Mouse (Mus musculus) liver, embryonic 14.5 days (tissue): ENCODE data around the gene Morn2. TPM values are rescaled to one million over a fixed set of nuclear protein-coding genes. Genes with fewer than 3 reads are reported as not detected.
"Not testable (repeated sequence)": the region's sequence is repeated elsewhere in the genome, so short reads cannot be mapped to it uniquely, and the experiment has no call there.

ENCODE experiments used
- ATAC-seq: fragments of 200-750 bp; cut with Nextera tagmentation; 2 replicates; pipeline ENCODE4 v1.8.0; 2017; ENCODE audit warnings: moderate number of reproducible peaks, mild to moderate bottlenecking, moderate library complexity; ENCODE audit not compliant: insufficient read depth
- DNase-seq, 3 experiments: peaks; one replicate each; pipeline ENCODE4 v3.0.0-alpha.2; 2012 to 2013; ENCODE audit warnings: low read depth in 3 of 3, low spot score in 3 of 3
- H3K27ac ChIP-seq: fragments of 300-500 bp; sonication (generic); 2 replicates; pipeline ENCODE4 v1.5.1; 2014; ENCODE audit warnings: moderate library complexity, mild to moderate bottlenecking, control low read depth, inconsistent platforms
- H3K27me3 ChIP-seq: fragments of 300-500 bp; sonication (generic); 2 replicates; pipeline ENCODE4 v1.6.1; 2014; ENCODE audit warnings: mild to moderate bottlenecking, low read length, moderate library complexity; ENCODE audit not compliant: control insufficient read depth, insufficient read depth
- H3K36me3 ChIP-seq: fragments of 300-500 bp; sonication (generic); replicated peaks from 2 replicates; pipeline ENCODE4 v1.6.1; 2014; ENCODE audit warnings: low read depth; ENCODE audit not compliant: control insufficient read depth, insufficient read depth
- H3K4me1 ChIP-seq, 2 experiments: fragments of 200-500 bp in 1 of 2; fragments of 300-500 bp in 1 of 2; sonication (generic) in 1 of 2; replicated peaks; 2 replicates each; pipeline ENCODE4 v1.6.1; 2012 to 2014; ENCODE audit warnings: antibody characterized with exemption in 1 of 2, inconsistent platforms in 1 of 2, low read length in 1 of 2; ENCODE audit not compliant: control insufficient read depth in 2 of 2, insufficient read depth in 2 of 2
- H3K4me2 ChIP-seq: fragments of 300-500 bp; sonication (generic); 2 replicates; pipeline ENCODE4 v1.6.1; 2014; ENCODE audit warnings: low read depth, mild to moderate bottlenecking, control low read depth, moderate library complexity
- H3K4me3 ChIP-seq, 2 experiments: fragments of 200-500 bp in 1 of 2; fragments of 300-500 bp in 1 of 2; sonication (generic) in 1 of 2; 2 replicates each; pipeline ENCODE4 v1.5.1; 2012 to 2014; ENCODE audit warnings: low read depth in 2 of 2, low read length in 2 of 2, mild to moderate bottlenecking in 2 of 2, control low read depth in 1 of 2, inconsistent platforms in 1 of 2, moderate library complexity in 1 of 2; ENCODE audit not compliant: insufficient read depth in 1 of 2
- H3K9ac ChIP-seq: fragments of 300-500 bp; sonication (generic); replicated peaks from 2 replicates; pipeline ENCODE4 v1.6.1; 2014; ENCODE audit warnings: mild to moderate bottlenecking, control low read depth, moderate library complexity
- H3K9me3 ChIP-seq: fragments of 300-500 bp; sonication (generic); 2 replicates; pipeline ENCODE4 v1.6.1; 2016; ENCODE audit warnings: low read length, mixed read lengths; ENCODE audit not compliant: control insufficient read depth
- CTCF ChIP-seq: IDR thresholded peaks from 2 replicates; pipeline ENCODE4 v1.5.1; 2016; ENCODE audit warnings: antibody characterized with exemption, low read depth, control low read depth
- EP300 ChIP-seq: IDR thresholded peaks from 2 replicates; pipeline ENCODE4 v1.6.1; 2016; ENCODE audit warnings: antibody characterized with exemption, low read depth
- WGBS: fragments of 180-500 bp; shearing (Covaris S2); extraction: QIAGEN DNeasy Blood & Tissue Kit; methylation state at CpG from one replicate; pipeline ENCODE4 v1.1.7; 2014; ENCODE audit not compliant: insufficient replicate concordance; 5-methylcytosine and 5-hydroxymethylcytosine counted together
- polyA plus RNA-seq, 2 experiments: library from polyadenylated mRNA; depleted of rRNA in 1 of 2; stranded (reverse) in 1 of 2; unstranded in 1 of 2; fragments of >200 nt; fragmentation: Nextera tagmentation in 1 of 2; extraction: Ambion mirVana in 1 of 2; gene quantifications; 2 replicates each; pipeline versions ENCODE4 v1.2.1 to v1.2.3; 2012 to 2014

Morn2 gene
- polyA plus RNA-seq, 2 experiments, result 2.8 to 9.1 TPM

DNA sequence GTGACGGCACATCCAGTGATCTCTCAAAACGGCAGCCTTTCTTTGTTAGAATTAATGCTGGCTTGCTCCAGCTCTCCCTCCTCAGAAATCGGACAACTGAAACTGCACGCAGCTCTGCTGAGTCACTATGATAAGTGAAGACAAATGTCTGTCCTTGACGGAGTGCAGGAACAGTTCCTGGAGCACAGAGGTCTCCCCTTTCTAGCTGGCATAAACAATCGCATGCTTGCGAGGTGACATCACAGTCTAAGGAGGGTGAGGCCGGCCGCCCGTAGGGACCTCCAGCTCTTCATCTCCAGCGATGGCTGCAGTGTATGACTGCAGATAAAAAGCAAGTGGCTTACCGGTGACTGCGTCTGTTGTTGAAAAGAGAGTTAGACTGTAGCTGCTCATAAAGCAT is 34.8 kb upstream of the Morn2 start:
- H3K9ac ChIP-seq, result no peak overlapping the region
- H3K9me3 ChIP-seq, result no peaks in the 10 kb centered on the region
- no peaks in the 10 kb centered on the region; a peak in 1 of 4 replicates for H3K4me1 ChIP-seq
- H3K36me3 ChIP-seq, result peaks cover 9% of the 10 kb centered on the region
- no peak overlapping the region; the same call in 1 of the 2 replicates for H3K4me2 ChIP-seq
- WGBS, result 46% methylated on average over 13 of the region's 13 CpGs
- no peaks in the 10 kb centered on the region for H3K27me3 ChIP-seq
- ATAC-seq, result peak; percentile 70; the same call in 1 of the 2 replicates
- H3K27ac ChIP-seq, result no peak overlapping the region
- H3K4me3 ChIP-seq, result no peak overlapping the region
- TF ChIP-seq EP300, result no peak
- TF ChIP-seq CTCF, result no peak
- no peak for DNase-seq

DNA sequence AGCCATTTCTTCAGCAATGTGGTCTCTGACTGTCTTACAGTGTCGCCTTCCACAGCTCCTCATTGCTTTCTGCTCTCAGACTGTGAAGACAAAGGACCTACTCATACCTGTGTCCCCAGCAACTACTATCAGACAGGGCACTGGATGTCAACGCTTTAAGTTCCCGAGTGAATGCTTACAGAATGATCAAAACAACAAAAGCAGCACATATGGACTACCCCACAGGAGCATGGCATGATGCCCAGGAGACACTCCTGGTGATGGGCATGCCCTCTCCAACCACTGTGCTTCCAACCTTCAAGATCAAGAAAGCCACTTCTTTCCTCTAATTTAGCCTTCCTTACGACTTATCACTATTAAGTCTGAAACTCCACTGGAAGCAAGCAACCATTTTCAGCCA is 22.9 kb upstream of the Morn2 start:
- Histone ChIP-seq H3K4me2 (no peak overlapping the region), H3K27me3 (no peaks in the 10 kb centered on the region), H3K27ac (no peak overlapping the region), H3K9me3 (no peaks in the 10 kb centered on the region), H3K36me3 (no peaks in the 10 kb centered on the region; the same call in 1 of the 2 replicates), H3K9ac (no peak overlapping the region), H3K4me1 (no peaks in the 10 kb centered on the region), H3K4me3 (no peak overlapping the region)
- no peak for ATAC-seq
- DNase-seq, result no peak
- TF ChIP-seq EP300 (no peak), CTCF (no peak)
- 70% methylated on average over 4 of the region's 4 CpGs for WGBS

DNA sequence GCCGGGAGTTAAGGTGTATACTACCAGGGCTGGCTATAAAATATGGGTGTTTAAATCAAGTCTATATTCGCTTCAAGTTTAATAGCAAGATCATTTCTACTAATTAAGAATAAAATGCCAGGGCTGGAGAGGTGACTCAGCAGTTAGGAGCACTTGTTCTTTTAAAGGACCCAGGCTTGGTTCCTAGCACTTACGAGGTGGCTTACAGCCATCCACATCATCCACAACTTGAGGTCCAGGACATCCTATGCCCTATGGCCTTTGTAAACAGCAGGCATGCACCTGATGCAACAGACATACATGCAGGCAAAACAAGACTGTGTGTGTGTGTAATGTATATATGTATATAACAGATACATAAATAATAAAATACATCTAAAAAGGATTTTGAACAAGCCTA is 21.9 kb upstream of the Morn2 start:
- Histone ChIP-seq H3K36me3 (no peaks in the 10 kb centered on the region; the same call in none of the 2 replicates), H3K4me3 (no peak overlapping the region), H3K4me2 (no peak overlapping the region), H3K9ac (no peak overlapping the region), H3K27me3 (no peaks in the 10 kb centered on the region), H3K27ac (no peak overlapping the region), H3K9me3 (no peaks in the 10 kb centered on the region), H3K4me1 (no peaks in the 10 kb centered on the region)
- no peak for TF ChIP-seq CTCF
- no peak for TF ChIP-seq EP300
- DNase-seq, result no peak
- 80% methylated on average over 3 of the region's 3 CpGs for WGBS
- no peak for ATAC-seq

DNA sequence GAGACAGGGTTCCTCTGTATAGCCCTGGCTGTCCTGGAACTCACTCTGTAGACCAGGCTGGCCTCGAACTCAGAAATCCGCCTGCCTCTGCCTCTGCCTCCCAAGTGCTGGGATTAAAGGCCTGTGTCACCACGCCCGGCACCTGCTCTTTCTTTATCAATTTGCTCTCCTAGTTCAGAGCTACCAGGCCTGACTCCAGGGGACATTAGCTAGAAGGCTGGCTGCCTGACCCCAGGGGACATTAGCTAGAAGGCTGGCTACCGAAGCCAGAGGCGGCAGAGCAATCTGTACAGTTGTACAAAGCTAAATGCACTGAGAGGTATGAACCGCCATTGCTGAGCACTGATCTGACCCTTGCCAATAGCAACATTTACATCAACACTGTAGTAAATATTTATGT is 19.4 kb upstream of the Morn2 start:
- not testable (repeated sequence) for H3K4me1 ChIP-seq, H3K36me3 ChIP-seq, ATAC-seq, H3K27me3 ChIP-seq, H3K9me3 ChIP-seq, H3K4me3 ChIP-seq, H3K27ac ChIP-seq, H3K9ac ChIP-seq, H3K4me2 ChIP-seq, DNase-seq
- 80% methylated on average over 7 of the region's 7 CpGs for WGBS

DNA sequence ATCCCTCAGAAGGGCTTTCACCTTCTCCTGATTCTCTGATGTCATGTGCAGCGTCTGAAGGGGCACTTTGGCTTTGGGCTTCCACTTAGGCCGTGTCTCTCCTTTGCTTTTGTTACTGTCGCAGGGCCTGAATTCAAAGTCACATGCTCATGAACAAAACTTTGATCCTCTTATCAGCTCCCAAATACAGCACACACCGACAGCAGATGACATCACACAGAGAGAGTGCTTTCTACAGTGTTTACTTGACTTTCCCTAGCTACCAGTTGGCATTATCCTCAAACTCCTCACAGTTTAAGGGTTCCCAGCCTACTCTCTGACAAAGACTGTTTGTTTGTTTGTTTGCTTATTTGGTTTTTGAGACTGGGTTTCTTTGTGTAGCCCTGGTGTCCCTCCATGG is 11.7 kb upstream of the Morn2 start:
- H3K27me3 ChIP-seq, result no peaks in the 10 kb centered on the region
- no peaks in the 10 kb centered on the region; the same call in none of the 2 replicates for H3K36me3 ChIP-seq
- no peak for DNase-seq
- H3K9ac ChIP-seq, result no peak overlapping the region
- H3K9me3 ChIP-seq, result no peaks in the 10 kb centered on the region
- H3K4me3 ChIP-seq, result no peak overlapping the region
- TF ChIP-seq CTCF, result no peak
- TF ChIP-seq EP300, result no peak
- ATAC-seq, result peak; percentile 33; the same call in 1 of the 2 replicates
- no peaks in the 10 kb centered on the region; a peak in 1 of 4 replicates for H3K4me1 ChIP-seq
- no peak overlapping the region for H3K4me2 ChIP-seq
- 60% methylated on average over 4 of the region's 4 CpGs for WGBS
- H3K27ac ChIP-seq, result no peak overlapping the region
